Mouse (Mus musculus) bone marrow, adult 2 months (tissue): ENCODE results near the gene Lasp1.

Experiments
- CTCF ChIP-seq: fragments of 200-500 bp; IDR thresholded peaks from 2 replicates; pipeline ENCODE4 v1.5.1; 2011; ENCODE audit warnings: low read length, control low read depth; ENCODE audit not compliant: control insufficient read depth, insufficient read depth
- POLR2A ChIP-seq: fragments of 200-500 bp; IDR thresholded peaks from 2 replicates; pipeline ENCODE4 v1.6.1; 2011; ENCODE audit warnings: low read depth, mild to moderate bottlenecking, control low read depth, low read length, borderline replicate concordance; ENCODE audit not compliant: control insufficient read depth

- TF ChIP-seq CTCF (no peak), POLR2A (no peak)
Measured at GRCm38 (mm10) chr11:97818003-97818402, 19.2 kb downstream of the Lasp1 start.
